Mouse (Mus musculus): ENCODE measurements at regions not wholly inside any gene's neighbourhood (a gene's known extent, or its start where the extent isn't known, plus 50 kb on each side); places are given as distances from the start of the nearest gene placed in this dataset.

- TF ChIP-seq CTCF (IDR thresholded peaks at IDR 0.05) (no peak), EP300 (IDR thresholded peaks at IDR 0.05) (no peak)
- no peak overlapping the region for H3K4me3 ChIP-seq (ENCODE audit: low read depth, low read length)
- no peak overlapping the region for H3K27ac ChIP-seq (ENCODE audit: low read length)
- no peaks in the 10 kb centered on the region for H3K4me1 ChIP-seq (ENCODE audit: insufficient read depth, low read depth, low read length)
- no peak overlapping the region for H3K4me2 ChIP-seq (replicated peaks; ENCODE audit: low read depth, low read length)
- H3K9ac ChIP-seq (replicated peaks; ENCODE audit: low read depth) = no peak overlapping the region
- ATAC-seq = no peak
- H3K27me3 ChIP-seq (replicated peaks; ENCODE audit: insufficient read depth, low read length) = no peaks in the 10 kb centered on the region
- H3K9me3 ChIP-seq (ENCODE audit: low read length) = no peaks in the 10 kb centered on the region
- DNase-seq (ENCODE audit: low spot score) = no peak
- WGBS = 89% methylated on average over 4 of the region's 4 CpGs
- no peaks in the 10 kb centered on the region for H3K36me3 ChIP-seq (ENCODE audit: insufficient read depth, low read length)
Observed at GRCm38 (mm10) chr2:9267675-9268074, 613.4 kb upstream of the 4930412O13Rik start.

- TF ChIP-seq EP300 (IDR thresholded peaks at IDR 0.05) (no peak), CTCF (IDR thresholded peaks at IDR 0.05) (no peak)
- Histone ChIP-seq H3K36me3 (ENCODE audit: insufficient read depth, low read length) (no peaks in the 10 kb centered on the region), H3K27ac (ENCODE audit: low read length) (no peak overlapping the region), H3K4me2 (replicated peaks; ENCODE audit: low read depth, low read length) (no peak overlapping the region), H3K9me3 (ENCODE audit: low read length) (no peaks in the 10 kb centered on the region), H3K27me3 (replicated peaks; ENCODE audit: insufficient read depth, low read length) (no peaks in the 10 kb centered on the region), H3K9ac (replicated peaks; ENCODE audit: low read depth) (no peak overlapping the region), H3K4me1 (ENCODE audit: insufficient read depth, low read depth, low read length) (no peaks in the 10 kb centered on the region), H3K4me3 (ENCODE audit: low read depth, low read length) (no peak overlapping the region)
- DNase-seq (ENCODE audit: low spot score) (no peak), ATAC-seq (no peak)
- WGBS = 77% methylated on average over 2 of the region's 2 CpGs
Observed at GRCm38 (mm10) chr2:9283441-9283840, 597.6 kb upstream of the 4930412O13Rik start.

GRCm38 (mm10) chr2:9285800-9286199 lies 595.3 kb upstream of the 4930412O13Rik start:
- no peaks in the 10 kb centered on the region for H3K4me1 ChIP-seq (ENCODE audit: insufficient read depth, low read depth, low read length)
- H3K27ac ChIP-seq (ENCODE audit: low read length) = no peak overlapping the region
- no peak overlapping the region for H3K4me3 ChIP-seq (ENCODE audit: low read depth, low read length)
- H3K36me3 ChIP-seq (ENCODE audit: insufficient read depth, low read length) = no peaks in the 10 kb centered on the region
- no peak overlapping the region for H3K9ac ChIP-seq (replicated peaks; ENCODE audit: low read depth)
- DNase-seq (ENCODE audit: low spot score) (no peak), ATAC-seq (no peak)
- no peak overlapping the region for H3K4me2 ChIP-seq (replicated peaks; ENCODE audit: low read depth, low read length)
- H3K27me3 ChIP-seq (replicated peaks; ENCODE audit: insufficient read depth, low read length) = no peaks in the 10 kb centered on the region
- WGBS = 73% methylated on average over 8 of the region's 8 CpGs
- no peak for TF ChIP-seq EP300 (IDR thresholded peaks at IDR 0.05)
- no peak for TF ChIP-seq CTCF (IDR thresholded peaks at IDR 0.05)
- no peaks in the 10 kb centered on the region for H3K9me3 ChIP-seq (ENCODE audit: low read length)

GRCm38 (mm10) chr2:9287077-9287476 lies 594.0 kb upstream of the 4930412O13Rik start:
- Histone ChIP-seq H3K27ac (ENCODE audit: low read length) (no peak overlapping the region), H3K9me3 (ENCODE audit: low read length) (no peaks in the 10 kb centered on the region), H3K27me3 (replicated peaks; ENCODE audit: insufficient read depth, low read length) (no peaks in the 10 kb centered on the region), H3K4me2 (replicated peaks; ENCODE audit: low read depth, low read length) (no peak overlapping the region), H3K4me1 (ENCODE audit: insufficient read depth, low read depth, low read length) (no peaks in the 10 kb centered on the region), H3K36me3 (ENCODE audit: insufficient read depth, low read length) (no peaks in the 10 kb centered on the region), H3K4me3 (ENCODE audit: low read depth, low read length) (no peak overlapping the region), H3K9ac (replicated peaks; ENCODE audit: low read depth) (no peak overlapping the region)
- no peak for DNase-seq (ENCODE audit: low spot score)
- 81% methylated on average over 1 of the region's 1 CpGs for WGBS
- no peak for TF ChIP-seq CTCF (IDR thresholded peaks at IDR 0.05)
- no peak for TF ChIP-seq EP300 (IDR thresholded peaks at IDR 0.05)
- no peak for ATAC-seq

- Histone ChIP-seq H3K4me2 (replicated peaks; ENCODE audit: low read depth, low read length) (no peak overlapping the region), H3K9me3 (ENCODE audit: low read length) (no peaks in the 10 kb centered on the region), H3K36me3 (ENCODE audit: insufficient read depth, low read length) (no peaks in the 10 kb centered on the region), H3K4me3 (ENCODE audit: low read depth, low read length) (no peak overlapping the region), H3K9ac (replicated peaks; ENCODE audit: low read depth) (no peak overlapping the region), H3K4me1 (ENCODE audit: insufficient read depth, low read depth, low read length) (no peaks in the 10 kb centered on the region), H3K27me3 (replicated peaks; ENCODE audit: insufficient read depth, low read length) (no peaks in the 10 kb centered on the region), H3K27ac (ENCODE audit: low read length) (no peak overlapping the region)
- DNase-seq (ENCODE audit: low spot score) (no peak), ATAC-seq (no peak)
- WGBS = 69% methylated on average over 6 of the region's 6 CpGs
- TF ChIP-seq CTCF (IDR thresholded peaks at IDR 0.05) (no peak), EP300 (IDR thresholded peaks at IDR 0.05) (no peak)
Observed at GRCm38 (mm10) chr2:9287623-9288022, 593.4 kb upstream of the 4930412O13Rik start.

- no peak overlapping the region for H3K4me3 ChIP-seq (ENCODE audit: low read depth, low read length)
- no peak overlapping the region for H3K4me2 ChIP-seq (replicated peaks; ENCODE audit: low read depth, low read length)
- WGBS = 38% methylated on average over 16 of the region's 16 CpGs
- DNase-seq (ENCODE audit: low spot score) (no peak), ATAC-seq (no peak)
- TF ChIP-seq EP300 (IDR thresholded peaks at IDR 0.05) (no peak), CTCF (IDR thresholded peaks at IDR 0.05) (no peak)
- no peak overlapping the region for H3K9ac ChIP-seq (replicated peaks; ENCODE audit: low read depth)
- H3K36me3 ChIP-seq (ENCODE audit: insufficient read depth, low read length) = no peaks in the 10 kb centered on the region
- H3K27ac ChIP-seq (ENCODE audit: low read length) = no peak overlapping the region
- H3K27me3 ChIP-seq (replicated peaks; ENCODE audit: insufficient read depth, low read length) = no peaks in the 10 kb centered on the region
- no peaks in the 10 kb centered on the region for H3K9me3 ChIP-seq (ENCODE audit: low read length)
- no peaks in the 10 kb centered on the region for H3K4me1 ChIP-seq (ENCODE audit: insufficient read depth, low read depth, low read length)
Observed at GRCm38 (mm10) chr2:9331630-9332352, 549.3 kb upstream of the 4930412O13Rik start.
